Mouse (Mus musculus): Measurements from ENCODE around the gene Syt15.
A peak's percentile ranks its signal among the peaks of the same experiment; 100 is the strongest.
"Not testable (repeated sequence)": the region's sequence is repeated elsewhere in the genome, so short reads cannot be mapped to it uniquely, and the experiment has no call there.

Syt15 gene

DNA sequence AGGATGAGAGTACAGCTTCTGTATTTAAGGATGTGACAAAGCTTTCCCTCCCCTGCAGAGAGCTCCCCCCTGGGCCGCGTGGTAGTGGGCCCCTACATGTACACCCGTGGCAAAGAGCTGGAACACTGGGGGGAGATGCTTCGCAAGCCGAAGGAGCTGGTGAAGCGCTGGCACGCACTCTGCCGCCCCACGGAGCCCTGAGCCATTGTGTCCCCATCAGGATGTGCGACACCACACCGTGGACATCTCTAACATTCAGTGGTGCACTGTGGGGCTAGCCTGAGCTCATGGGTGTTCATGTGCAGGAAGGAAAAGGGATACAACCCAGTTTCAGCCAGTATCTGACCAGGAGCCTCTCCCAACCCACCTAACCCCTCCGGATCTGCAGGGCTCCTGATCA lies 8.6 kb downstream of the Syt15 start:
- DNase-seq (ENCODE audit: low spot score in 2 of 2): no peak

DNA sequence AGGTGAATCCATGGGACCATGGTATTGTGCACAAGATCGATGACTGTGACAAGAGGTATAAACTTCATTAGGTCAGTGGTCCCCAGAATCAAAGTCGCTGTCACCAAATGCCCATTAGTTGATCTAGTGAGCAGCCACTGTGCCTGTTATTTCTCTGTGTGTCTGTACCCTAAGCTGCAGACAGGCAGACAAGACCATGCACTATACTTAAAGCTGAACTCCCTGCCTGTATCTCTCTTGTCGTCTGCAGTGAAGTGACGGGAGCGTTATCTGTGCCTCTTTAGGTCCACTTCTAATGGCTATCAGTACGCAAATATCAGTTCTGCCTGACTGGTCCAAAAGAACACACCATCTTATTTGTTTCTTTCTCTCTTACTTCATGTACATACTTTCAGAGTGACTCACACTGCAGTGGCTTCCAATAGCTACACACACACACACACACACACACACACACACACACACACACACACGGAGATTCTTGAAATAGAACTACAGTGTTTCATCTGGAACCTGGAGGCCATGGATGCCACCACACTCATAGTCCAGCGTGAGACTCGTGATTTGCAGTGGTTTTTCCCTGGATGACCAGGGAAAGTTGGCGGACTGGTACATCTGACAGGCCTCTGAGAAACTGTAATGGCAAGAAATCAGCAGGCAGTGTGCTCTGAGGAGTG lies 9.6 kb downstream of the Syt15 start:
- no peak for DNase-seq (ENCODE audit: low spot score in 2 of 2)

DNA sequence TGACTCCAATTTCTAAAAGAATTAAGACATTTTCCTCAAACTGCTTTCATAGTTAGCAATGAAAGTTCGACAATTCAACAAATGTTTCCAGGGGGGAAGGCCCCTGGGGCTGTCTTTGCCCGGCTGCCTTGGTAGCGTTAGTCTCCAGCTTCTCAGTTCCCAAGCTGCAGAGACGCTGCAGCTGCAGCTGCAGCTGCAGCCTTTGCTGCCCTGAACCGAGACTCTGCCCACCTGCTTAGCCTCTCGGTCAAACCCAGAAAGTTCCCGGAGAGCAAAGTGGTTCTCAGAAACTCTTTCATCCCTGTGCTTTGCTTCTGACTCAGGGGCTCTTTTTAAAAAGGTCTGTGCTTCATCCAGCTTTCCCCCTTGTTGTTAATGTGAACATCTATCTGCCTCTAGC lies 12.9 kb downstream of the Syt15 start:
- DNase-seq (ENCODE audit: low spot score in 2 of 2): no peak

DNA sequence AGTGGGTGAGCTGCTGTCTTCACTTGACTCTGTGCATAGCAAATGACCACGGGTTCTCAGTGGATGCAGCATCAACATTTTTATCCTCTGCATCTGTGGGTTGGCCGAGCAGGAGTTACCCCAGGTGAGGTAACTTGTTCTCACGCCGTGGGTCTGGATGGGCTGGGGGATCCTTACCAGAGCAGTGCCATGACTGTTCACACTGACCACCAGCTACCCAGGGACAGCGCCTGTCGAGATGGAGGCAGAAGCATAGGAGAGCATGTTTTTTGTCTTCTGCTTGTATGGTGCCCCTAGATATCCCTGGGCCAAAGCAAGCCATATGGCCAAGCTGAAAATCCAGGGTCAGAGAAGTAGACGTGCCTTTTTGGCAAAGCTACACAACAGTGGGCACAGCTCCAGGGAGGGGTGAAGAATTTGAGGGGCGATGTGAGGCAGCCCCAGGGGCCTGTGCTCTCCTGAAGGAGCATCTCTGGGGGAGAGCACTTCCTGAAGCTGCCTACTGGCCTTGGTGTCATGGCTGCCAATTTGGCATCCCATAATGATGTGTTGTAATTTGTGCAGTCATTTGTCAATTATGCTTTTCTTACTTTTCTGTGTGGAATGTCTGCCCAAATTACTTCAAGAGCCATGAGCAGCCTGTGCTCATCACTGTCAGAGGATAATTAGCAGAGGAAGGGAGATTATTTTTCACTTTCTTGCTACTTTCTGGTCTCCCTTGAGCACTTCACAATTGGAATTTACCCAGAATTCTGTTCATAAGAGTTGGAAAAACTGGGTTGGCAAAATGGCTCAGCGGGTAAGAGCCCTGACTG lies 13.7 kb downstream of the Syt15 start:
- no peak for DNase-seq (ENCODE audit: low spot score in 2 of 2)

DNA sequence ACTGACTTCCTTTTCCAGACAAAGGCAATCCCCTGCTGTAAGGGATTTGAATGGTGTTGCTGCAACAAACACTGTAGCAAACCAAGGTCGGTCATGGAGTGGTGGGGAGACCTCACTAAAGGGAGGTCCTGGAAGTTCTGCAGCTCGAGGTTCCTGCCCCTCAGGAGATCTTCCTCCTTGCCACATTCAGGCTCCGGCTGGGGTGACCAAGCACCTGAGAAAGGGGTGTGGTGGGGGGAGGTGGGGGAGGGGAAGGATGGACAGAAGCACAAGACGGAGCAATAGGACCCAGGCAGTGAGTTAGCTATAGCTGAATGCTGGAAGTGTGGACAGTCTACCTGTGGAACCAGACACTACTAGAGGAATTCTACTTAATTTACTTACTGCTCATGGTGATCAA lies 14.5 kb downstream of the Syt15 start:
- DNase-seq (ENCODE audit: low spot score in 2 of 2): no peak

DNA sequence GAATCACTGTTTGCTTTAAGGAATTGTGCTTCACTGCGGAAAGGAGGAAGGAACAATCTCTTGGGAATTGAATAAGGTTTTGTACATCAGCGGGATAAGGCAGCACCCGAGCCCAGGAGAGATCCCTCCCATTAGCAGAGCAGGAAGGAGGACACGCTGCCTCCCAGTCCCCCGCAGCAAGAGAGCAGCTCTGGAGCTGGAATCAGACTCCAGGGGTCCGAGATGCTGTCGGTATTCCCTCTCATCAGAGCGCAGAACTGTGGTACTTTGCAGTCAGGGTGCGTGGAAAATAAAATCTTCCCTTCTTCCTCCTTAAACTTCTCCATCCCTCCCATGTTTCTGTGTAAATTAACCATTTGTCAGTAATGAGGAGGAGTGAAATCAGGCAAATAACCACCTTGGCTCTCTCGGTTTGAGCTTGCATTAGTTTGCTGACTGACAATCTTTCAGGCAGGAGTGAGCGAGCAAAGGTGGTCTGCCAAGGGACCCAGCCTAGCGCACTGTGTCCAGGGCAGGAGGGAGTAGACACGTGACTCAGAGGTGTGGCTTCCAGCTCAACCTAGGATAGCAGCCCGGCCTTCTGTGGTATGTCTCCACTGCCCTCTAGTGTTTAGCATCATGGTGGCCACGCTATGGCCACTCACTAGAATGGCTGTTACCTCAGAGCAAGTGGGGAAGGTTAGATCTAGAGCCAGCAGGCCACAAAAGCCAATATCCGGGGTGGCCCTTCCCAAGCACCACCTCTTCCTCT lies 15.4 kb downstream of the Syt15 start:
- peak; percentile 9 to 45 for DNase-seq (ENCODE audit: low spot score in 2 of 2)

DNA sequence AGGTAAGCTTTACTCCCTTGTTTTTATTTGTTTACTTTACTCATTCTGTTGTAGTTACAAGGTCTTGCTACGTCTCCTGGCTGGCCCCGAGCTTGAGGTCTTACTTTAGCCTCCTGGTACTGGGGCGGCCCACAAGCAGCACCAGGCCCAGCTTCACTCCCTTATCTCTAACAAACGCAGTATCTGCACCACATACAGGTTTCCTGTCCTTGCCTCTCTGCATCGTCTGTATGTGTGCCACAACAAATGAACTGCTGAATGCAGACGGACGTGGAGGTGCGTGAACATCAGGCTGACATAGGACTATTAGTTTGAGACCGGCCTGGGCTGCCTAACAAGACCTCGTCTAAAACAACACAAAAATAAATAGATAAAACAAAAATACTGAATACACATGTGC lies 20.9 kb downstream of the Syt15 start:
- no peak for DNase-seq (ENCODE audit: low spot score in 2 of 2)

DNA sequence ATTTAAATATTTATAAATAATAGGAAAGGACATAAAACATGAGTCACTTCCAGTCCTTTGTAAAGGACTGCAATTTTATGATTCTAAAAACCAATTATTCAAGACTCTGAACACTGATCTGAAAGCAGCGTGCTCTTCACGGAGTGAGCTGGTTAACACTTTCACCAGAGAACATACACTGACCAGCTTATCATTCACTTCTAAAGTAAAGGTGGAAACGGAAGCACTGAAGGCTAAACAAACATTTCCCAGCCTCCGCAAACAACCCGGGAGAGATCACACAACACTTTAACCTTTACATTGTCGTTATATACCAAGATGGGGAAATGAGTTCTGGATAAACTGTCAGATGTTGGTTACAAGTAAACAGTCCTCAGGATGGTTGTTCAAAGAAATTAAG lies 21.3 kb downstream of the Syt15 start:
- DNase-seq (ENCODE audit: low spot score in 2 of 2): no peak

DNA sequence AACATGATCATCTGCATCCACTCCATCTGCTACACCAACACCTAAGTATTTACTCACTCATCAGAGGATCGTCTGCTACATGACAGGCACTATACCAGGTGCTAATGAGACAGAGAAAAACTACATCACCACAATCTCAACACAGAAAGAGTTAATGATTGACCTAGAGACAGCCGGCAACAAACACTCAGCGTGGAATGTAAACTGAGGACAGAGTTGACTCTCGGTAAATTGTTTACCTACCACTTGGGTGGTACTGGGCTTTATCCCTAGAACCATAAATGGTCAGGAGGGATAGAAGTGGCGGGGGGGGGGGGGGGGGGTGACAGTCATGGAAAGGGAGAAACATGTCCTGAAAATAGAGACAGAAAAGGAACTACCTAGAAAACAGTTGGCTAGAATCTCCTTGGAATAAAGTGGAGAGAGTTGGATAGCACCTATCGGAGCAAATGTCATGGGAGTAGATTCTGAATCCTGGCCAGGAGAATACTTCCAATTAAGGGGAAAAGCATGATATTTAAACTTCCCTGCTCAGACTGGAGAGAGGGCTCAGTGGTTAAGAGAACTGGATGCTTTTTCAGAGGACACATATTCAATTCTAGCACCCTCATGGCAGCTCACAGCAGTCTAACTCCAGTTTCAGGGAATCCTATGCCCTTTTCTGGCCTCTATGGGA lies 33.2 kb downstream of the Syt15 start:
- DNase-seq (ENCODE audit: low spot score in 2 of 2): no peak

DNA sequence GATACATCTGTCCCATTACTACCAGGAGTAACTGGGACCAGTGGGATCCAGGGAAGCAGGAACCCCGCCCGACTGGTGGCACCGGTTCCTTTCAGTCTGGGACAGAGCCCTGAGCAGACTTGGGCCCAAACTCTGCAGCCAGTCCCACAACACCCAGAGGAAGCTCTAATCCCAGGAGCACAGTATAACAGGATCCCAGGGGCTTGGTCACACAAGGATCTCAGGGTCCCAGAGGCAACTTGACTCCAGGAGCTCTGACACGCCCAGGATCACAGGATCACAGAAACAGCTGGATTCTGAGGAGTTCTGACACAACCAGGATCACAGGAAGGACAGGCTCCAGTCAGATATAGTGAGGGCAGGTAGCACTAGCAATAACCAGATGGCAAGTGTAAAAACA lies 33.9 kb downstream of the Syt15 start:
- DNase-seq (ENCODE audit: low spot score in 2 of 2): no peak

DNA sequence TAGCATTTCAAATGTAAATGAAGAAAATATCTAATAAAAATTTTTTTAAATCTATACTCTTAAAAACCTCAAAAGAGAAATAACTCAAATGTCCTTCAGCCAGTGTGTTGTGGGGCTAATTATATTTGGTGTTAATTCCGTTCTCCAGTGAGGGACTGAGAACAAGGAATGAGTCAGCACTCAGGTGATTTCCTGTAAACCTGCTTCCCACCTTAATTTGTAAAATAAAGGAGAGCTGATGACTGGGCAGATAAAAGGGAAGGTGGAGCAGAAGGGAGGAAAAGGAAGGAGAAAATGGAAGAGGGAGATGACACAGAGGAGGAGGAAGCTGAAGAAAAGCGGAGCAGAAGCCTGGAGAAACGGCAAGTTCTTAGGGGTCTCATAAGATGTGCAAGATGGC lies 39.1 kb downstream of the Syt15 start:
- not testable (repeated sequence) for DNase-seq (ENCODE audit: low spot score in 2 of 2)

DNA sequence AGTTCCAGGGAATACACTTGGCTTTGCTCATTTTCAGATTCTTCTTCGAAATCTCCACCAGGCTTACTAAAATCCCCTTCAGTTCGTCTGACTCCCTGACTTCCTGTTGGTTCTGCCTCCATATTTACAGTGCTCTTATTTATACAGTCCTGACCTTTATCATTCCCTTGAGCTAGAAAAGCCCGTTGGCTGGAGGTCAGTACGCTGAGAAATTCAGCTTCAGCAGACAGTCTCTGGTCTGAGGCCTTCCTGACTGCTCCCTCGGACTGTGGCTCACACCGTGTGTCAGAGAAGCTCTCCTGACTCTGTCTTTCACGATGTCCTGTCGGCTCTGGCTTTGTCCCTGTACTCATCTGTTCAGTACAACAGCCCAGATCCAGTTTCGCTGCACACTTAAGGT lies 48.7 kb downstream of the Syt15 start:
- no peak for DNase-seq (ENCODE audit: low spot score in 2 of 2)

DNA sequence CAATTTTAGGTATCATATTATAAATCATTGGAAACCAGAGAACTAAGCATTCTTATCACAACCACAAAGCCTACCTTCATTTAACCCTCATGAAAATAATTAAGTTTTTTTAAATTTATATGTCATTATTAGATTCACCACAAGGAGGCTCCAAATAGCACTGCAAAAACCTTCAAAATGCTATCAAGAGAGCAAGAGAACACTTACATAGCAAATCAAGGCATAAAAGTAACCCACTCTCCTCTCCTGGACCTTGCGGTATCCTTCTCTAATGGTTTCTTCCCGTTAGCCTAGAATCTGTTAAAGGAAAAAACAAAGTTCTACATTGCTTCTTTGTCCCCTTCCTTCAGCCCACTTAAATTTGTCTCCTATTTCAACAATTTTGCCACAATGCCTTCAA lies 53.9 kb downstream of the Syt15 start:
- no peak for DNase-seq (ENCODE audit: low spot score in 2 of 2)

DNA sequence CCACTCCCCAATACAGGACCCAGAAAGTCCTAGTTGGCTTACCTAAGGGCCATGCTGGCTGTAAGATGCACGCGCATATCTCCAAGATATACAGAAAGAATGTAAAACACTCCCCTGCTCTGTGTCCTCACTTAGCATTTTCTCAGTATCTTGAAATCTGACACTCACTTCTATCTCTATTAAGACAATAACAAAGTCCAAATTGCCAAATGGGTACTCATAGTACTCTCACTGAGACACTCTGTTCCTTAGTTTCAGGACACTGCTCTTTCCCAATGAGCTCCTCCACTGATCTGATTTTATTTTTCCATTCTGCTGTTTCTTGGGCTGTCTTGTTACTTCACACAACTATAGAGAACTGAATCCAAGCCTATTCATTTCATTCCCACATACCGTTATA lies 54.7 kb downstream of the Syt15 start:
- no peak for DNase-seq (ENCODE audit: low spot score in 2 of 2)

DNA sequence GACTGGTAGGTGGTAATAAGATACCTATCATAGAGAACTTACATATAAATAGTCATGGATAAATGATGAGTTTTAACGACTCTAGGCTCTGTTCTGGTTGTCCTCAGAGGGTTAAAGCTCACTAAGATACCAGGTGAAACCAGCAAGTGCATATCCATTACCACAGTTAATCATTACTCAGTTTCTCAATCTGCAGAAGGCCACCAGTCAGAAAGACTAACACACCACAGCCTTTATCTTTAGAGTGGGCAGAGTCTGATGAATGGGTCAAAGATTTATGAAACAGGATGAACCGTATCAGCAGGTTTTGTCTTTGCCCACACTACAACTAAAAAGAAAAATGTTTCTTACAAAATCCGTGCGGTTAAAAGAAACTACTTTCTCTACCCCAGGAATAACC lies 55.8 kb downstream of the Syt15 start:
- no peak for DNase-seq (ENCODE audit: low spot score in 2 of 2)

DNA sequence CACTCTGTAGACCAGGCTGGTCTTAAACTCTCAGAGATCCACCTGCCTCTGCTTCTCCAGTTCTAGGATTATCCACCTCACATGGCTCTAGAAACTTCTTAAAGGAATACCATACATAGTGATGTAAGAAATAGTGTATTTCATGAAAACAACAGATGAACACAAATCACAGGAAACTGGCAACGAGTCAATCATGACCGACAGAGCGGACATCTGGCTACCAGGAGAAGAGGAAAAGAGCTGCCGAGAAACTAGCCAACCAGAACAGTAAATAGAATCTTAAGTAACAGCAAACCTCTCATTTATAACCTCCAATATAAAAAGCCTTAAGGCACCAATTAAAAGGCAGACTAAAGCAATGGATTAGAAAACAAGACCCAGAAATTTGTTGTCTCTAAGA lies 60.3 kb downstream of the Syt15 start:
- no peak for DNase-seq (ENCODE audit: low spot score in 2 of 2)

Measured in frontal cortex, postnatal 36 days (tissue).